Mouse (Mus musculus) right cerebral cortex, adult 18-20 months (tissue): ENCODE measurements around the gene Atp6v1g3.

Experiments
- DNase-seq: peaks from one replicate; pipeline ENCODE4 v3.0.0; 2022; ENCODE audit warnings: mixed read lengths

Gene Atp6v1g3

GRCm38 (mm10) chr1:138289455-138290425 is 16.2 kb downstream of the Atp6v1g3 start:
- peak; percentile 39 for DNase-seq

GRCm38 (mm10) chr1:138291463-138291862 is 17.9 kb downstream of the Atp6v1g3 start:
- DNase-seq = no peak

GRCm38 (mm10) chr1:138294487-138294886 is 20.9 kb downstream of the Atp6v1g3 start:
- DNase-seq = no peak

GRCm38 (mm10) chr1:138298156-138298555 is 24.6 kb downstream of the Atp6v1g3 start:
- DNase-seq = no peak

GRCm38 (mm10) chr1:138299576-138299975 is 26.0 kb downstream of the Atp6v1g3 start:
- no peak for DNase-seq

- no peak for DNase-seq
Measured at GRCm38 (mm10) chr1:138301920-138302319, 28.4 kb downstream of the Atp6v1g3 start.

GRCm38 (mm10) chr1:138302756-138303155 is 29.2 kb downstream of the Atp6v1g3 start:
- no peak for DNase-seq

GRCm38 (mm10) chr1:138303296-138303695 is 29.8 kb downstream of the Atp6v1g3 start:
- DNase-seq = no peak

GRCm38 (mm10) chr1:138304141-138304915 is 30.8 kb downstream of the Atp6v1g3 start:
- no peak for DNase-seq

GRCm38 (mm10) chr1:138322657-138323056 is 49.1 kb downstream of the Atp6v1g3 start:
- no peak for DNase-seq

- DNase-seq = no peak
Measured at GRCm38 (mm10) chr1:138323076-138323630, 49.6 kb downstream of the Atp6v1g3 start.

GRCm38 (mm10) chr1:138326091-138326490 is 52.6 kb downstream of the Atp6v1g3 start:
- no peak for DNase-seq

- DNase-seq = no peak
Measured at GRCm38 (mm10) chr1:138326566-138326965, 53.0 kb downstream of the Atp6v1g3 start.

GRCm38 (mm10) chr1:138327466-138328245 is 54.1 kb downstream of the Atp6v1g3 start:
- no peak for DNase-seq

GRCm38 (mm10) chr1:138328320-138328719 is 54.8 kb downstream of the Atp6v1g3 start:
- DNase-seq = peak; percentile 39

- DNase-seq = no peak
Measured at GRCm38 (mm10) chr1:138330556-138330955, 57.0 kb downstream of the Atp6v1g3 start.

- DNase-seq = no peak
Measured at GRCm38 (mm10) chr1:138331596-138331995, 58.1 kb downstream of the Atp6v1g3 start.

GRCm38 (mm10) chr1:138334701-138335100 is 61.2 kb downstream of the Atp6v1g3 start:
- DNase-seq = peak; percentile 30

- no peak for DNase-seq
Measured at GRCm38 (mm10) chr1:138337417-138337816, 63.9 kb downstream of the Atp6v1g3 start.
